In the genomic region with DNA sequence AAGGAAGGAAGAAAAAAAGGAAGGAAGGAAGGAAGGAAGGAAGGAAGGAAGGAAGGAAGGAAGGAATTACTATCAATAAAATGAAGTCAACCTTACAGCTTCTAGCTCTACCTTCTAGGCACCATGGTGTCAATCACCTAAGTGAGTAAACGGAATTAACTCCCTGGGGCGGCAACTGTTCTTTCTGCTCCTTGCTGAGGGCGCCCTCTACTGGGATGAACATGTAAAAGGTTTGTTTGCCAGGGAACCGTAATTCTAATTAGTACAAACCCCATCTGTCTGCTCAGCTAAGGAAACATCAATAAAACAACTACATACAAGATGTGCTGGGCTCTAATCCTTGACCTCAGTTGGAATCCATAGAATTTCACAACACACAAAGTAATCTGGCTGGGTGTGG, we compare ENCODE assay signal across 7 mouse cellular contexts. TPM values are rescaled to one million over a fixed set of nuclear protein-coding genes. Genes with fewer than 3 reads are reported as not detected.
A peak's percentile ranks its signal among the peaks of the same experiment; 100 is the strongest.
DNase-seq lines count a peak whose midpoint lies in the region; ATAC-seq and TF ChIP-seq lines count a peak whose summit lies in the region.

No protein-coding gene starts in this region.

- peaks cover 23% of the 10 kb centered on the region for H3K4me1 ChIP-seq in liver, postnatal 0 days (ENCODE audit: insufficient read depth)

- H3K9me3 ChIP-seq in liver, postnatal 0 days (ENCODE audit: low read length) = no peaks in the 10 kb centered on the region

- no peak overlapping the region for H3K4me2 ChIP-seq in liver, postnatal 0 days (ENCODE audit: low read depth, low read length)

- DNase-seq in ovary, postnatal 14 days (ENCODE audit: low spot score) = peak; percentile 73
- no peak for DNase-seq in ovary, adult 18-20 months (ENCODE audit: low spot score)
- DNase-seq in adrenal gland, adult (ENCODE audit: inconsistent age in 2 of 2, low spot score in 1 of 2) = peak; percentile 74 to 93
- DNase-seq in embryo, embryonic 10.5 days (ENCODE audit: low spot score) = peak; percentile 91
- peak; percentile 88 for DNase-seq in kidney, adult 9 months
- peak; percentile 82 for DNase-seq in liver, postnatal 0 days
- peak; percentile 54 for DNase-seq in right cerebral cortex, postnatal 25 days

- no peak overlapping the region for H3K27ac ChIP-seq in liver, postnatal 0 days (ENCODE audit: low read depth)

- H3K36me3 ChIP-seq in liver, postnatal 0 days (replicated peaks; ENCODE audit: insufficient read depth, low read length) = no peaks in the 10 kb centered on the region; the same call in 1 of the 2 replicates

- no peak overlapping the region for H3K9ac ChIP-seq in liver, postnatal 0 days (replicated peaks)

- no peak overlapping the region for H3K4me3 ChIP-seq in liver, postnatal 0 days (ENCODE audit: low read depth, low read length)

- no peaks in the 10 kb centered on the region; the same call in 1 of the 2 replicates for H3K27me3 ChIP-seq in liver, postnatal 0 days (ENCODE audit: insufficient read depth, low read length)

- no peak; the same call in 1 of the 2 replicates for TF ChIP-seq EP300 in liver, postnatal 0 days (IDR thresholded peaks at IDR 0.05; ENCODE audit: low read depth)

- TF ChIP-seq CTCF in liver, postnatal 0 days (IDR thresholded peaks at IDR 0.05; ENCODE audit: low read depth) = peak; percentile 95

- no peak for ATAC-seq in liver, postnatal 0 days

- 0% methylated on average over 4 of the region's 4 CpGs for WGBS in liver, postnatal 0 days (ENCODE audit: insufficient replicate concordance)

RNA-seq across cellular contexts. Expression of gene Cotl1, which starts 3.1 kb away (rescaled TPM):
- 28.5 and 28.8 TPM in 2 replicates for polyA plus RNA-seq in liver, postnatal 0 days (2015; fragmentation: Nextera tagmentation; extraction: Ambion mirVana)

RNA-seq across cellular contexts. Expression of gene Klhl36, which starts 18.6 kb away (rescaled TPM):
- 4.3 and 4.9 TPM in 2 replicates for polyA plus RNA-seq in liver, postnatal 0 days (2015; fragmentation: Nextera tagmentation; extraction: Ambion mirVana)
